ENCODE assay signal across 19 mouse cellular contexts in genomic region chr14:66538498-66538897, GRCm38 (mm10).
DNase-seq lines count a peak whose midpoint lies in the region; ATAC-seq lines count a peak whose summit lies in the region.
"Had no signal": no experiment of that assay in that cellular context is flagged by ENCODE, and none has a peak within 500 bp of the region (broad histone marks: within the 10 kb centered on the region; RNA-seq: fewer than 3 reads in every experiment).

No protein-coding gene starts in this region.

- no peaks in the 10 kb centered on the region for H3K36me3 ChIP-seq in hindbrain, embryonic 13.5 days
- H3K36me3 ChIP-seq: embryonic facial prominence, embryonic 10.5 days; embryonic facial prominence, embryonic 12.5 days; forebrain, embryonic 15.5 days had no signal

- H3K9ac ChIP-seq in hindbrain, embryonic 13.5 days = no peak overlapping the region
- H3K9ac ChIP-seq: embryonic facial prominence, embryonic 12.5 days; forebrain, embryonic 13.5 days; forebrain, embryonic 15.5 days; forebrain, postnatal 0 days had no signal

- no peak overlapping the region for H3K27ac ChIP-seq in hindbrain, embryonic 13.5 days
- H3K27ac ChIP-seq: embryonic facial prominence, embryonic 10.5 days; embryonic facial prominence, embryonic 12.5 days; forebrain, embryonic 13.5 days; forebrain, embryonic 15.5 days had no signal

- H3K4me2 ChIP-seq in hindbrain, embryonic 13.5 days = no peak overlapping the region
- H3K4me2 ChIP-seq: embryonic facial prominence, embryonic 12.5 days; forebrain, embryonic 13.5 days; forebrain, embryonic 15.5 days had no signal

- no peaks in the 10 kb centered on the region for H3K9me3 ChIP-seq in hindbrain, embryonic 13.5 days
- H3K9me3 ChIP-seq: embryonic facial prominence, embryonic 10.5 days; embryonic facial prominence, embryonic 12.5 days; forebrain, embryonic 13.5 days; forebrain, embryonic 15.5 days had no signal

- H3K27me3 ChIP-seq in hindbrain, embryonic 13.5 days = no peaks in the 10 kb centered on the region
- H3K27me3 ChIP-seq: embryonic facial prominence, embryonic 12.5 days; forebrain, embryonic 13.5 days; forebrain, embryonic 15.5 days had no signal

- H3K4me3 ChIP-seq in hindbrain, embryonic 13.5 days = no peak overlapping the region
- H3K4me3 ChIP-seq: embryonic facial prominence, embryonic 10.5 days; embryonic facial prominence, embryonic 12.5 days; forebrain, embryonic 13.5 days; forebrain, embryonic 15.5 days had no signal

- ATAC-seq in frontal cortex, adult (ENCODE audit: low TSS enrichment) = peak; percentile 51
- ATAC-seq in hindbrain, embryonic 13.5 days (ENCODE audit: low FRiP score) = no peak
- ATAC-seq: forebrain, embryonic 13.5 days; forebrain, embryonic 15.5 days; forebrain, postnatal 0 days had no signal

- WGBS in hindbrain, embryonic 13.5 days = 80% methylated on average over 6 of the region's 6 CpGs

- DNase-seq in frontal cortex, postnatal 10 days (ENCODE audit: low spot score in 2 of 2) = no peak
- DNase-seq in layer of hippocampus, postnatal 14 days (ENCODE audit: low spot score in 2 of 2) = peak; percentile 19 to 49
- no peak for DNase-seq in layer of hippocampus, postnatal 25 days (ENCODE audit: extremely low spot score in 1 of 2, low spot score in 1 of 2)
- DNase-seq in right cerebral cortex, adult 18-20 months = peak; percentile 14
- no peak for DNase-seq in right cerebral cortex, adult 2 months (ENCODE audit: low spot score in 2 of 2)
- DNase-seq: adrenal gland, adult 2 months; adrenal gland, postnatal 10 days; adrenal gland, postnatal 25 days; cerebellum, adult 8-10 months; cerebellum, adult 9-11 months; cerebellum, postnatal 14 days; cerebellum, postnatal 36 days; forebrain, postnatal 0 days had no signal

- no peaks in the 10 kb centered on the region for H3K4me1 ChIP-seq in hindbrain, embryonic 13.5 days (replicated peaks)
- H3K4me1 ChIP-seq: embryonic facial prominence, embryonic 10.5 days; embryonic facial prominence, embryonic 12.5 days; forebrain, embryonic 13.5 days; forebrain, embryonic 15.5 days had no signal

Comparison
In these comparisons a context has a peak if more than half of its experiments do, and no peak if none do; other contexts are left out.
1. DNase-seq: peak in layer of hippocampus, postnatal 14 days (2 of 2) and right cerebral cortex, adult 18-20 months (single experiment); none in frontal cortex, postnatal 10 days (0 of 2), layer of hippocampus, postnatal 25 days (0 of 2) and right cerebral cortex, adult 2 months (0 of 2).